In genomic region chr9:70650994-70651393, GRCm38 (mm10) we compare ENCODE assay signal across 26 mouse cellular contexts. TPM values are rescaled to one million over a fixed set of nuclear protein-coding genes. Genes with fewer than 3 reads are reported as not detected.
A peak's percentile ranks its signal among the peaks of the same experiment; 100 is the strongest.
DNase-seq lines count a peak whose midpoint lies in the region; ATAC-seq and TF ChIP-seq lines count a peak whose summit lies in the region.
"Had no signal": no experiment of that assay in that cellular context is flagged by ENCODE, and none has a peak within 500 bp of the region (broad histone marks: within the 10 kb centered on the region; RNA-seq: fewer than 3 reads in every experiment).

No protein-coding gene starts in this region.

- no peak for TF ChIP-seq CTCF in bone marrow macrophage, adult 2 months (IDR thresholded peaks at IDR 0.05; ENCODE audit: low read depth, low read length)

- H3K9ac ChIP-seq in heart, embryonic 12.5 days = no peak overlapping the region
- H3K9ac ChIP-seq: embryonic facial prominence, embryonic 13.5 days; embryonic facial prominence, embryonic 15.5 days; forebrain, embryonic 12.5 days had no signal

- no peak overlapping the region for H3K4me3 ChIP-seq in heart, embryonic 12.5 days
- no peak overlapping the region for H3K4me3 ChIP-seq in bone marrow macrophage, adult 2 months (ENCODE audit: insufficient read depth, low read length)
- H3K4me3 ChIP-seq in macrophage (ENCODE audit: inconsistent target) = no peak overlapping the region
- H3K4me3 ChIP-seq: embryonic facial prominence, embryonic 13.5 days; embryonic facial prominence, embryonic 15.5 days; forebrain, embryonic 10.5 days; forebrain, embryonic 12.5 days had no signal

- peaks cover 99% of the 10 kb centered on the region for H3K79me2 ChIP-seq in macrophage (ENCODE audit: inconsistent target)

- no peak overlapping the region for H3K27ac ChIP-seq in heart, embryonic 12.5 days (ENCODE audit: poor library complexity, severe bottlenecking)
- H3K27ac ChIP-seq in bone marrow macrophage, adult 2 months (ENCODE audit: insufficient read depth, low read depth, low read length) = peak overlapping the region; percentile 34
- H3K27ac ChIP-seq in macrophage = peak overlapping the region; percentile 60
- H3K27ac ChIP-seq: embryonic facial prominence, embryonic 13.5 days; embryonic facial prominence, embryonic 15.5 days; forebrain, embryonic 10.5 days; forebrain, embryonic 12.5 days had no signal

- H3K9me3 ChIP-seq in heart, embryonic 12.5 days (replicated peaks) = no peaks in the 10 kb centered on the region
- H3K9me3 ChIP-seq: embryonic facial prominence, embryonic 13.5 days; embryonic facial prominence, embryonic 15.5 days; forebrain, embryonic 10.5 days; forebrain, embryonic 12.5 days had no signal

- H3K4me2 ChIP-seq in heart, embryonic 12.5 days = no peak overlapping the region
- H3K4me2 ChIP-seq: embryonic facial prominence, embryonic 13.5 days; embryonic facial prominence, embryonic 15.5 days; forebrain, embryonic 12.5 days had no signal

- peaks cover 3% of the 10 kb centered on the region; the same call in 1 of the 2 replicates for H3K36me3 ChIP-seq in heart, embryonic 12.5 days
- H3K36me3 ChIP-seq in macrophage (ENCODE audit: inconsistent target) = no peaks in the 10 kb centered on the region
- H3K36me3 ChIP-seq: embryonic facial prominence, embryonic 13.5 days; embryonic facial prominence, embryonic 15.5 days; forebrain, embryonic 10.5 days; forebrain, embryonic 12.5 days had no signal

- DNase-seq in heart, adult 11 months = peak; percentile 55
- peak; percentile 35 for DNase-seq in A20 (ENCODE audit: low read depth, low spot score)
- DNase-seq in neural tube, embryonic 10.5 days (ENCODE audit: extremely low spot score, low spot score) = no peak
- no peak for DNase-seq in right cerebral cortex, postnatal 14 days
- DNase-seq: adrenal gland, adult 8-10 months; adrenal gland, postnatal 14 days; adrenal gland, postnatal 36 days; cerebellum, adult 11 months; cerebellum, adult 18-20 months; cerebellum, adult 8-10 months; cerebellum, adult 9-11 months; cerebellum, postnatal 14 days; cerebellum, postnatal 36 days; embryo, embryonic 11 days had no signal

- no peak for ATAC-seq in heart, embryonic 12.5 days (ENCODE audit: insufficient number of reproducible peaks, low FRiP score)
- ATAC-seq: activated CD4-positive, CD25-positive, alpha-beta regulatory T cell, adult 4 months; forebrain, embryonic 14.5 days; forebrain, embryonic 16.5 days; Patski had no signal

- peaks cover 12% of the 10 kb centered on the region for H3K4me1 ChIP-seq in heart, embryonic 12.5 days (replicated peaks)
- H3K4me1 ChIP-seq in bone marrow macrophage, adult 2 months (ENCODE audit: control insufficient read depth, insufficient read depth, low read length) = peaks cover 42% of the 10 kb centered on the region

- no peaks in the 10 kb centered on the region for H3K27me3 ChIP-seq in heart, embryonic 12.5 days (replicated peaks)
- H3K27me3 ChIP-seq: embryonic facial prominence, embryonic 13.5 days; embryonic facial prominence, embryonic 15.5 days; forebrain, embryonic 12.5 days; Patski had no signal

- TF ChIP-seq POLR2A in bone marrow macrophage, adult 2 months (IDR thresholded peaks at IDR 0.05; ENCODE audit: borderline replicate concordance, low read depth, low read length) = no peak

- 91% methylated on average over 1 of the region's 1 CpGs for whole genome bisulfite sequencing in heart, embryonic 12.5 days
- 75% methylated on average over 1 of the region's 1 CpGs for WGBS in macrophage (ENCODE audit: missing documents)

RNA-seq across cellular contexts. Expression of gene Gm10642, which starts 5.1 kb away (rescaled TPM):
- polyA plus RNA-seq in heart, embryonic 12.5 days (2016; fragmentation: Nextera tagmentation; extraction: Ambion mirVana) = 0.36 and 0.54 TPM in 2 replicates
- 2.0 and 3.0 TPM in 2 replicates for polyA plus RNA-seq in bone marrow macrophage, adult 2 months (2012; ENCODE audit: insufficient read depth, insufficient read length, missing spikeins)
- total RNA-seq in macrophage (2018; cell fraction: chromatin; rRNA removed) = 1 to 10 TPM in 13 of 26 experiments, under 1 TPM in 7, not detected in 6; 0.37 to 7.1 (median 1.4) TPM
- 1 to 10 TPM in 21 of 26 experiments, under 1 TPM in 5; 0.85 to 3.6 (median 1.5) TPM for total RNA-seq in macrophage (2018; cell fraction: cytosol; rRNA removed)
- 1 to 10 TPM in 20 of 26 experiments, under 1 TPM in 6; 0.51 to 8.2 (median 1.9) TPM for total RNA-seq in macrophage (2018; cell fraction: nucleus; rRNA removed)
- polyA plus RNA-seq in macrophage (2018) = 0.23 to 2.5 TPM (median 0.62 TPM) in 3 replicates
- total RNA-seq: common myeloid progenitor, adult 5-6 weeks had no signal

RNA-seq across cellular contexts. Expression of gene Mindy2, which starts 6.0 kb away (rescaled TPM):
- 14.7 and 16.1 TPM in 2 replicates for polyA plus RNA-seq in heart, embryonic 12.5 days (2016; fragmentation: Nextera tagmentation; extraction: Ambion mirVana)
- polyA plus RNA-seq in bone marrow macrophage, adult 2 months (2012; ENCODE audit: insufficient read depth, insufficient read length, missing spikeins) = 31.5 and 33.9 TPM in 2 replicates
- total RNA-seq in macrophage (2018; cell fraction: chromatin; rRNA removed) = 100 to 1,000 TPM in 1 of 26 experiments, 10 to 100 TPM in 22, 1 to 10 TPM in 3; 9.0 to 105 (median 53.3) TPM
- total RNA-seq in macrophage (2018; cell fraction: cytosol; rRNA removed) = 10 to 100 TPM; 18.9 to 57.4 (median 39.0) TPM
- total RNA-seq in macrophage (2018; cell fraction: nucleus; rRNA removed) = 100 to 1,000 TPM in 3 of 26 experiments, 10 to 100 TPM in 23; 21.4 to 114 (median 52.0) TPM
- polyA plus RNA-seq in macrophage (2018) = 20.6 to 29.2 TPM (median 25.6 TPM) in 3 replicates

RNA-seq across cellular contexts. Expression of gene Adam10, which starts 27.8 kb away (rescaled TPM):
- polyA plus RNA-seq in heart, embryonic 12.5 days (2016; fragmentation: Nextera tagmentation; extraction: Ambion mirVana) = 106 and 107 TPM in 2 replicates
- 69.3 and 78.6 TPM in 2 replicates for polyA plus RNA-seq in bone marrow macrophage, adult 2 months (2012; ENCODE audit: insufficient read depth, insufficient read length, missing spikeins)
- total RNA-seq in macrophage (2018; cell fraction: chromatin; rRNA removed) = 10 to 100 TPM; 10.4 to 57.2 (median 44.2) TPM
- total RNA-seq in macrophage (2018; cell fraction: cytosol; rRNA removed) = 100 to 1,000 TPM in 1 of 26 experiments, 10 to 100 TPM in 25; 46.5 to 110 (median 72.3) TPM
- 100 to 1,000 TPM in 6 of 26 experiments, 10 to 100 TPM in 20; 29.5 to 135 (median 77.4) TPM for total RNA-seq in macrophage (2018; cell fraction: nucleus; rRNA removed)
- 68.2 to 97.6 TPM (median 76.3 TPM) in 3 replicates for polyA plus RNA-seq in macrophage (2018)

Comparison
In these comparisons a context has a peak if more than half of its experiments do, and no peak if none do; other contexts are left out.
1. DNase-seq: peak in heart, adult 11 months (single experiment) and A20 (single experiment); none in neural tube, embryonic 10.5 days (single experiment) and right cerebral cortex, postnatal 14 days (single experiment).